8 mouse cellular contexts compared by ENCODE assay signal in the genomic region with DNA sequence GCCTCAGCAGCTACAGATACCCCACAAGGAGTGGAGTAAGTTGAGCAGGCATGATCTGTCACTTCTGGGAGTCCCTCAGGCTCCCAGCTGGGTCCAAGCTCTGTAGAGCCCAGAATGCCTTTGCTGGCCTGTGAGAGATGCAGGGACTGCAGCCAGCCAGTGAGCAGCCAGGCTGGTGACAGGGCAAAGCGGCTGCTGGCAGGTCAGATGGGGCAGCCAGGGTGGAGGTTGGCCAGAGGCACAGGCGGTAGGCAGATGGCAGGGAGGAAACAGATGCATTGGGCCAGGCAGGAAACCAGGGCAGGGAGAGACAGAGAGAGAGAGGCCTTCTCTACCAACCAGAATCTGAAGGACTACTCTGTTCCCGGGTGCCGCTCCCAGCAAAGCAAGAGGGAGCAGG. TPM values are rescaled to one million over a fixed set of nuclear protein-coding genes. Genes with fewer than 3 reads are reported as not detected.
DNase-seq lines count a peak whose midpoint lies in the region; ATAC-seq and TF ChIP-seq lines count a peak whose summit lies in the region.

No protein-coding gene starts in this region.

- H3K36me3 ChIP-seq in embryonic facial prominence, embryonic 15.5 days, result peaks cover 12% of the 10 kb centered on the region
- no peaks in the 10 kb centered on the region for H3K36me3 ChIP-seq in stomach, postnatal 0 days (ENCODE audit: control insufficient read depth, insufficient read depth, low read length)
- peaks cover 2% of the 10 kb centered on the region; the same call in 1 of the 2 replicates for H3K36me3 ChIP-seq in midbrain, embryonic 11.5 days (ENCODE audit: control insufficient read depth, insufficient read depth, low read length)

- no peak for TF ChIP-seq CTCF in left cerebral cortex, adult 2 months (IDR thresholded peaks at IDR 0.05)
- TF ChIP-seq CTCF in stomach, postnatal 0 days (IDR thresholded peaks at IDR 0.05; ENCODE audit: low read depth), result no peak

- 0 out of 2 replicates have a peak, but pooled peaks have one; percentile 21 for ATAC-seq in embryonic facial prominence, embryonic 15.5 days (ENCODE audit: insufficient number of reproducible peaks, low FRiP score, low TSS enrichment, low read depth)
- no peak for ATAC-seq in stomach, postnatal 0 days (ENCODE audit: low FRiP score, low TSS enrichment)
- no peak for ATAC-seq in midbrain, embryonic 11.5 days (ENCODE audit: low FRiP score)

- H3K4me2 ChIP-seq in embryonic facial prominence, embryonic 15.5 days (replicated peaks), result no peak overlapping the region
- no peak overlapping the region for H3K4me2 ChIP-seq in stomach, postnatal 0 days (replicated peaks; ENCODE audit: low read depth)
- no peak overlapping the region for H3K4me2 ChIP-seq in midbrain, embryonic 11.5 days

- no peaks in the 10 kb centered on the region for H3K9me3 ChIP-seq in embryonic facial prominence, embryonic 15.5 days (replicated peaks)
- H3K9me3 ChIP-seq in stomach, postnatal 0 days (ENCODE audit: control insufficient read depth, low read length), result no peaks in the 10 kb centered on the region
- no peaks in the 10 kb centered on the region for H3K9me3 ChIP-seq in midbrain, embryonic 11.5 days (ENCODE audit: control insufficient read depth, low read length)

- peaks cover 23% of the 10 kb centered on the region for H3K4me1 ChIP-seq in embryonic facial prominence, embryonic 15.5 days
- H3K4me1 ChIP-seq in stomach, postnatal 0 days (replicated peaks; ENCODE audit: control insufficient read depth, insufficient read depth), result no peaks in the 10 kb centered on the region; the same call in 1 of the 2 replicates
- H3K4me1 ChIP-seq in midbrain, embryonic 11.5 days (ENCODE audit: control insufficient read depth, insufficient read depth, low read length), result peaks cover 5% of the 10 kb centered on the region; the same call in 1 of the 2 replicates

- H3K27me3 ChIP-seq in embryonic facial prominence, embryonic 15.5 days, result no peaks in the 10 kb centered on the region
- no peaks in the 10 kb centered on the region for H3K27me3 ChIP-seq in stomach, postnatal 0 days (ENCODE audit: control insufficient read depth, insufficient read depth, low read length)
- H3K27me3 ChIP-seq in midbrain, embryonic 11.5 days (ENCODE audit: control insufficient read depth, insufficient read depth, low read length), result no peaks in the 10 kb centered on the region

- no peak for TF ChIP-seq EP300 in stomach, postnatal 0 days (optimal IDR thresholded peaks at IDR 0.05)

- intact Hi-C loops in left cerebral cortex, postnatal 4 days (cut with DNase I), result no loop called here
- intact Hi-C loops in left cerebral cortex, adult 2 months (cut with DNase I), result no loop called here
- intact Hi-C loops in heart, postnatal 25 days (cut with DNase I), result no loop called here

- no peak overlapping the region for H3K9ac ChIP-seq in embryonic facial prominence, embryonic 15.5 days
- peak overlapping the region; percentile 13 for H3K9ac ChIP-seq in stomach, postnatal 0 days (ENCODE audit: low read length)
- H3K9ac ChIP-seq in midbrain, embryonic 11.5 days (ENCODE audit: low read length), result no peak overlapping the region

- 61% methylated on average over 4 of the region's 4 CpGs for WGBS in embryonic facial prominence, embryonic 15.5 days
- WGBS in stomach, postnatal 0 days, result 55% methylated on average over 4 of the region's 4 CpGs
- 87% methylated on average over 4 of the region's 4 CpGs for WGBS in midbrain, embryonic 11.5 days

- DNase-seq in left cerebral cortex, postnatal 4 days, result peak; percentile 90
- DNase-seq in left cerebral cortex, adult 2 months (ENCODE audit: extremely low spot score in 1 of 2, low spot score in 2 of 2), result no peak
- peak; percentile 96 for DNase-seq in brain, adult 2 months (ENCODE audit: low read depth, low spot score)
- peak; percentile 29 for DNase-seq in heart, postnatal 25 days (ENCODE audit: low spot score)
- no peak for DNase-seq in stomach, postnatal 0 days (ENCODE audit: low spot score)
- no peak for DNase-seq in testis, postnatal 14 days (ENCODE audit: low spot score)
- no peak for DNase-seq in midbrain, embryonic 11.5 days (ENCODE audit: low spot score, missing footprints)

- H3K4me3 ChIP-seq in left cerebral cortex, adult 2 months, result no peak overlapping the region
- no peak overlapping the region for H3K4me3 ChIP-seq in embryonic facial prominence, embryonic 15.5 days (replicated peaks)
- no peak overlapping the region for H3K4me3 ChIP-seq in stomach, postnatal 0 days (ENCODE audit: low read depth, low read length)
- H3K4me3 ChIP-seq in midbrain, embryonic 11.5 days (ENCODE audit: low read depth, low read length), result no peak overlapping the region

- no peak overlapping the region for H3K27ac ChIP-seq in left cerebral cortex, adult 2 months
- 0 out of 2 replicates have a peak overlapping the region, but pooled peaks have one; percentile 34 for H3K27ac ChIP-seq in embryonic facial prominence, embryonic 15.5 days (replicated peaks)
- no peak overlapping the region for H3K27ac ChIP-seq in stomach, postnatal 0 days (replicated peaks)
- no peak overlapping the region for H3K27ac ChIP-seq in midbrain, embryonic 11.5 days (ENCODE audit: low read depth, low read length)

RNA-seq across cellular contexts. Expression of a gene that starts 6.4 kb away (rescaled TPM):
- 1 to 10 TPM; 3.1 to 3.8 TPM for total RNA-seq in left cerebral cortex, postnatal 4 days (2021)
- total RNA-seq in left cerebral cortex, adult 2 months (2021), result 1 to 10 TPM; 3.7 to 4.8 TPM
- 121 and 126 TPM in 2 replicates for polyA plus RNA-seq in embryonic facial prominence, embryonic 15.5 days (2015; fragmentation: Nextera tagmentation; extraction: Ambion mirVana)
- total RNA-seq in heart, postnatal 25 days (2021), result 10 to 100 TPM; 14.0 to 14.1 TPM
- 83.2 and 84.9 TPM in 2 replicates for polyA plus RNA-seq in stomach, postnatal 0 days (2015; fragmentation: Nextera tagmentation; extraction: Ambion mirVana)
- 51.5 and 60.0 TPM in 2 replicates for polyA plus RNA-seq in midbrain, embryonic 11.5 days (2014; fragmentation: Nextera tagmentation; extraction: Ambion mirVana)

RNA-seq across cellular contexts. Expression of a gene that starts 44.4 kb away (rescaled TPM):
- total RNA-seq in left cerebral cortex, postnatal 4 days (2021), result 10 to 100 TPM; 19.6 to 20.6 TPM
- 10 to 100 TPM; 19.8 to 22.4 TPM for total RNA-seq in left cerebral cortex, adult 2 months (2021)
- 46.9 and 48.1 TPM in 2 replicates for polyA plus RNA-seq in embryonic facial prominence, embryonic 15.5 days (2015; fragmentation: Nextera tagmentation; extraction: Ambion mirVana)
- total RNA-seq in heart, postnatal 25 days (2021), result 10 to 100 TPM; 23.4 to 27.2 TPM
- 50.9 and 53.9 TPM in 2 replicates for polyA plus RNA-seq in stomach, postnatal 0 days (2015; fragmentation: Nextera tagmentation; extraction: Ambion mirVana)
- 26.0 and 26.1 TPM in 2 replicates for polyA plus RNA-seq in midbrain, embryonic 11.5 days (2014; fragmentation: Nextera tagmentation; extraction: Ambion mirVana)

Comparison
In these comparisons a context has a peak if more than half of its experiments do, and no peak if none do; other contexts are left out.
1. DNase-seq: peak in left cerebral cortex, postnatal 4 days (single experiment), brain, adult 2 months (single experiment) and heart, postnatal 25 days (single experiment); none in left cerebral cortex, adult 2 months (0 of 2), stomach, postnatal 0 days (single experiment), testis, postnatal 14 days (single experiment) and midbrain, embryonic 11.5 days (single experiment).